Mouse (Mus musculus) right cerebral cortex, postnatal 4 days (tissue): ENCODE results near the gene Pi16.
"Not testable (repeated sequence)": the region's sequence is repeated elsewhere in the genome, so short reads cannot be mapped to it uniquely, and the experiment has no call there.

Experiments used
- DNase-seq: peaks from one replicate; pipeline ENCODE4 v3.0.0-alpha.2; 2022

Gene Pi16

GRCm38 (mm10) chr17:29317380-29317779 lies at the start of gene Pi16:
Pi16 (plus strand) TSS chr17:29317680.
- not testable (repeated sequence) for DNase-seq

GRCm38 (mm10) chr17:29267931-29268681 lies 49.4 kb upstream of the Pi16 start:
- no peak for DNase-seq

- DNase-seq, result peak; percentile 96
These were observed 48.7 kb upstream of the Pi16 start, which contains the start of gene BC004004 for GRCm38 (mm10) chr17:29268682-29269348. BC004004 (plus strand) TSS chr17:29268788.

GRCm38 (mm10) chr17:29269349-29269706 lies 48.2 kb upstream of the Pi16 start:
- no peak for DNase-seq

GRCm38 (mm10) chr17:29270148-29270698 lies 47.3 kb upstream of the Pi16 start:
- DNase-seq, result no peak

- DNase-seq, result no peak
These were observed 44.3 kb upstream of the Pi16 start for GRCm38 (mm10) chr17:29273156-29273555.

GRCm38 (mm10) chr17:29273889-29274288 lies 43.6 kb upstream of the Pi16 start:
- no peak for DNase-seq

- DNase-seq, result no peak
These were observed 37.1 kb upstream of the Pi16 start for GRCm38 (mm10) chr17:29280422-29280821.

GRCm38 (mm10) chr17:29281541-29281940 lies 35.9 kb upstream of the Pi16 start:
- DNase-seq, result no peak

GRCm38 (mm10) chr17:29282216-29282952 lies 35.1 kb upstream of the Pi16 start:
- no peak for DNase-seq

- no peak for DNase-seq
These were observed 25.7 kb upstream of the Pi16 start for GRCm38 (mm10) chr17:29291793-29292192.

GRCm38 (mm10) chr17:29292996-29293395 lies 24.5 kb upstream of the Pi16 start:
- DNase-seq, result no peak

GRCm38 (mm10) chr17:29293807-29294605 lies 23.5 kb upstream of the Pi16 start:
- DNase-seq, result no peak

- DNase-seq, result no peak
These were observed 21.6 kb upstream of the Pi16 start for GRCm38 (mm10) chr17:29295835-29296234.

GRCm38 (mm10) chr17:29297321-29297720 lies 20.2 kb upstream of the Pi16 start:
- DNase-seq, result no peak

GRCm38 (mm10) chr17:29297813-29298212 lies 19.7 kb upstream of the Pi16 start:
- no peak for DNase-seq

GRCm38 (mm10) chr17:29299282-29299681 lies 18.2 kb upstream of the Pi16 start:
- DNase-seq, result no peak

- no peak for DNase-seq
These were observed 16.6 kb upstream of the Pi16 start for GRCm38 (mm10) chr17:29300926-29301325.

- no peak for DNase-seq
These were observed 16.1 kb upstream of the Pi16 start for GRCm38 (mm10) chr17:29301421-29301820.

GRCm38 (mm10) chr17:29302149-29302548 lies 15.3 kb upstream of the Pi16 start:
- no peak for DNase-seq

GRCm38 (mm10) chr17:29303087-29303486 lies 14.4 kb upstream of the Pi16 start:
- no peak for DNase-seq

GRCm38 (mm10) chr17:29303856-29304255 lies 13.6 kb upstream of the Pi16 start:
- DNase-seq, result no peak
